Mouse (Mus musculus): ENCODE results near the gene Entpd1. TPM values are rescaled to one million over a fixed set of nuclear protein-coding genes. Genes with fewer than 3 reads are reported as not detected.

Gene Entpd1
- polyA plus RNA-seq, 1 experiment, result 17.6 TPM

GRCm38 (mm10) chr19:40643846-40644245 is 31.7 kb downstream of the Entpd1 start:
- H3K27ac ChIP-seq (ENCODE audit: control insufficient read depth, insufficient read depth, low read depth, low read length, poor library complexity), result no peak overlapping the region
- H3K4me1 ChIP-seq (ENCODE audit: control insufficient read depth, insufficient read depth, low read length), result peaks cover 3% of the 10 kb centered on the region
- H3K4me3 ChIP-seq (replicated peaks; ENCODE audit: control insufficient read depth, low read depth, low read length), result no peak overlapping the region
- 60% methylated on average over 1 of the region's 1 CpGs for WGBS
- TF ChIP-seq CTCF (IDR thresholded peaks at IDR 0.05; ENCODE audit: control insufficient read depth, insufficient read depth, low read length) (no peak), POLR2A (IDR thresholded peaks at IDR 0.05; ENCODE audit: borderline replicate concordance, control insufficient read depth, low read depth, low read length) (no peak)

GRCm38 (mm10) chr19:40646379-40646778 is 34.2 kb downstream of the Entpd1 start:
- Histone ChIP-seq H3K4me3 (replicated peaks; ENCODE audit: control insufficient read depth, low read depth, low read length) (no peak overlapping the region), H3K27ac (ENCODE audit: control insufficient read depth, insufficient read depth, low read depth, low read length, poor library complexity) (no peak overlapping the region), H3K4me1 (ENCODE audit: control insufficient read depth, insufficient read depth, low read length) (peaks cover 1% of the 10 kb centered on the region; the same call in 1 of the 2 replicates)
- TF ChIP-seq CTCF (IDR thresholded peaks at IDR 0.05; ENCODE audit: control insufficient read depth, insufficient read depth, low read length), result no peak
- no peak for TF ChIP-seq POLR2A (IDR thresholded peaks at IDR 0.05; ENCODE audit: borderline replicate concordance, control insufficient read depth, low read depth, low read length)
- 56% methylated on average over 6 of the region's 6 CpGs for WGBS

GRCm38 (mm10) chr19:40647319-40648158 is 35.4 kb downstream of the Entpd1 start:
- Histone ChIP-seq H3K4me3 (replicated peaks; ENCODE audit: control insufficient read depth, low read depth, low read length) (no peak overlapping the region), H3K27ac (ENCODE audit: control insufficient read depth, insufficient read depth, low read depth, low read length, poor library complexity) (peak overlapping the region; percentile 49), H3K4me1 (ENCODE audit: control insufficient read depth, insufficient read depth, low read length) (peaks cover 1% of the 10 kb centered on the region; the same call in 1 of the 2 replicates)
- no peak for TF ChIP-seq POLR2A (IDR thresholded peaks at IDR 0.05; ENCODE audit: borderline replicate concordance, control insufficient read depth, low read depth, low read length)
- no peak for TF ChIP-seq CTCF (IDR thresholded peaks at IDR 0.05; ENCODE audit: control insufficient read depth, insufficient read depth, low read length)
- 8% methylated on average over 9 of the region's 9 CpGs for WGBS

GRCm38 (mm10) chr19:40650090-40650489 is 37.9 kb downstream of the Entpd1 start:
- H3K27ac ChIP-seq (ENCODE audit: control insufficient read depth, insufficient read depth, low read depth, low read length, poor library complexity), result 0 out of 2 replicates have a peak overlapping the region, but pooled peaks have one; percentile 42
- WGBS, result 8% methylated on average over 5 of the region's 5 CpGs

GRCm38 (mm10) chr19:40656207-40656606 is 44.0 kb downstream of the Entpd1 start:
- H3K27ac ChIP-seq (ENCODE audit: control insufficient read depth, insufficient read depth, low read depth, low read length, poor library complexity), result no peak overlapping the region
- H3K4me1 ChIP-seq (ENCODE audit: control insufficient read depth, insufficient read depth, low read length), result no peaks in the 10 kb centered on the region; the same call in 1 of the 2 replicates
- WGBS, result 66% methylated on average over 5 of the region's 5 CpGs
- no peak overlapping the region for H3K4me3 ChIP-seq (replicated peaks; ENCODE audit: control insufficient read depth, low read depth, low read length)
- TF ChIP-seq CTCF (IDR thresholded peaks at IDR 0.05; ENCODE audit: control insufficient read depth, insufficient read depth, low read length) (no peak), POLR2A (IDR thresholded peaks at IDR 0.05; ENCODE audit: borderline replicate concordance, control insufficient read depth, low read depth, low read length) (no peak)

More at GRCm38 (mm10) chr19:40650090-40650489, 37.9 kb downstream of the Entpd1 start:
- TF ChIP-seq POLR2A (IDR thresholded peaks at IDR 0.05; ENCODE audit: borderline replicate concordance, control insufficient read depth, low read depth, low read length) (no peak), CTCF (IDR thresholded peaks at IDR 0.05; ENCODE audit: control insufficient read depth, insufficient read depth, low read length) (no peak)
- no peak overlapping the region for H3K4me3 ChIP-seq (replicated peaks; ENCODE audit: control insufficient read depth, low read depth, low read length)
- no peaks in the 10 kb centered on the region; the same call in 1 of the 2 replicates for H3K4me1 ChIP-seq (ENCODE audit: control insufficient read depth, insufficient read depth, low read length)

- H3K27ac ChIP-seq (ENCODE audit: control insufficient read depth, insufficient read depth, low read depth, low read length, poor library complexity), result no peak overlapping the region
- 26% methylated on average over 6 of the region's 6 CpGs for WGBS
- H3K4me1 ChIP-seq (ENCODE audit: control insufficient read depth, insufficient read depth, low read length), result no peaks in the 10 kb centered on the region; the same call in 1 of the 2 replicates
- TF ChIP-seq CTCF (IDR thresholded peaks at IDR 0.05; ENCODE audit: control insufficient read depth, insufficient read depth, low read length) (no peak), POLR2A (IDR thresholded peaks at IDR 0.05; ENCODE audit: borderline replicate concordance, control insufficient read depth, low read depth, low read length) (no peak)
- no peak overlapping the region for H3K4me3 ChIP-seq (replicated peaks; ENCODE audit: control insufficient read depth, low read depth, low read length)
Measured at GRCm38 (mm10) chr19:40658281-40658680, 46.1 kb downstream of the Entpd1 start.

- Histone ChIP-seq H3K4me1 (ENCODE audit: control insufficient read depth, insufficient read depth, low read length) (no peaks in the 10 kb centered on the region; the same call in 1 of the 2 replicates), H3K4me3 (replicated peaks; ENCODE audit: control insufficient read depth, low read depth, low read length) (no peak overlapping the region), H3K27ac (ENCODE audit: control insufficient read depth, insufficient read depth, low read depth, low read length, poor library complexity) (no peak overlapping the region)
- 51% methylated on average over 5 of the region's 5 CpGs for WGBS
- TF ChIP-seq CTCF (IDR thresholded peaks at IDR 0.05; ENCODE audit: control insufficient read depth, insufficient read depth, low read length), result no peak
- TF ChIP-seq POLR2A (IDR thresholded peaks at IDR 0.05; ENCODE audit: borderline replicate concordance, control insufficient read depth, low read depth, low read length), result no peak
Measured at GRCm38 (mm10) chr19:40658935-40659334, 46.8 kb downstream of the Entpd1 start.

- under 1% methylated on average over 16 of the region's 16 CpGs for WGBS
- peak overlapping the region; percentile 77 for H3K27ac ChIP-seq (ENCODE audit: control insufficient read depth, insufficient read depth, low read depth, low read length, poor library complexity)
Measured at GRCm38 (mm10) chr19:40659651-40660478, 47.7 kb downstream of the Entpd1 start.

More at GRCm38 (mm10) chr19:40659651-40660478, 47.7 kb downstream of the Entpd1 start:
- Histone ChIP-seq H3K4me1 (ENCODE audit: control insufficient read depth, insufficient read depth, low read length) (peaks cover 1% of the 10 kb centered on the region; the same call in 1 of the 2 replicates), H3K4me3 (replicated peaks; ENCODE audit: control insufficient read depth, low read depth, low read length) (peak overlapping the region; percentile 69)
- TF ChIP-seq CTCF (IDR thresholded peaks at IDR 0.05; ENCODE audit: control insufficient read depth, insufficient read depth, low read length) (no peak), POLR2A (IDR thresholded peaks at IDR 0.05; ENCODE audit: borderline replicate concordance, control insufficient read depth, low read depth, low read length) (no peak)
